Mouse (Mus musculus) 3T3-L1 (cell line): Measurements from ENCODE around the gene Strn.
A peak's percentile ranks its signal among the peaks of the same experiment; 100 is the strongest.

Experiments
- DNase-seq: peaks from one replicate; pipeline ENCODE4 v3.0.0-alpha.2; 2015; ENCODE audit warnings: low read depth, low spot score

Gene Strn

GRCm38 (mm10) chr17:78737096-78737495 lies at the start of gene Strn:
TSS of gene Strn (minus strand) at chr17:78737196.
- no peak for DNase-seq

GRCm38 (mm10) chr17:78778765-78779164 lies 41.8 kb upstream of the Strn start:
- no peak for DNase-seq

GRCm38 (mm10) chr17:78772317-78772716 lies 35.3 kb upstream of the Strn start:
- no peak for DNase-seq

GRCm38 (mm10) chr17:78770932-78771331 lies 33.9 kb upstream of the Strn start:
- no peak for DNase-seq

GRCm38 (mm10) chr17:78769341-78769740 lies 32.3 kb upstream of the Strn start:
- no peak for DNase-seq

GRCm38 (mm10) chr17:78768937-78769336 lies 31.9 kb upstream of the Strn start:
- DNase-seq, result no peak

GRCm38 (mm10) chr17:78767546-78767945 lies 30.6 kb upstream of the Strn start:
- DNase-seq, result no peak

GRCm38 (mm10) chr17:78766084-78766483 lies 29.1 kb upstream of the Strn start:
- no peak for DNase-seq

- no peak for DNase-seq
These were observed 26.3 kb upstream of the Strn start for GRCm38 (mm10) chr17:78763272-78763671.

- DNase-seq, result no peak
These were observed 16.1 kb upstream of the Strn start for GRCm38 (mm10) chr17:78752938-78753655.

- no peak for DNase-seq
These were observed 15.1 kb upstream of the Strn start for GRCm38 (mm10) chr17:78752064-78752463.

GRCm38 (mm10) chr17:78748440-78748839 lies 11.4 kb upstream of the Strn start:
- DNase-seq, result no peak

GRCm38 (mm10) chr17:78738416-78738815 lies 1.4 kb upstream of the Strn start:
- peak; percentile 61 for DNase-seq

- DNase-seq, result no peak
These were observed 775 bp upstream of the Strn start for GRCm38 (mm10) chr17:78737771-78738170.

- peak; percentile 98 for DNase-seq
These were observed 465 bp downstream of the Strn start for GRCm38 (mm10) chr17:78736473-78736988.

GRCm38 (mm10) chr17:78735731-78736472 lies 1.1 kb downstream of the Strn start:
- DNase-seq, result peak; percentile 43

- DNase-seq, result no peak
These were observed 2.2 kb downstream of the Strn start for GRCm38 (mm10) chr17:78734806-78735205.

- DNase-seq, result no peak
These were observed 4.9 kb downstream of the Strn start for GRCm38 (mm10) chr17:78732056-78732455.

GRCm38 (mm10) chr17:78726746-78727449 lies 10.1 kb downstream of the Strn start:
- DNase-seq, result no peak

GRCm38 (mm10) chr17:78724461-78725055 lies 12.4 kb downstream of the Strn start:
- peak; percentile 74 for DNase-seq

- no peak for DNase-seq
These were observed 15.3 kb downstream of the Strn start for GRCm38 (mm10) chr17:78721690-78722089.

- no peak for DNase-seq
These were observed 17.9 kb downstream of the Strn start for GRCm38 (mm10) chr17:78719086-78719485.
